Mouse (Mus musculus): Measurements from ENCODE around the gene Aqp12.

The Aqp12 gene

DNA sequence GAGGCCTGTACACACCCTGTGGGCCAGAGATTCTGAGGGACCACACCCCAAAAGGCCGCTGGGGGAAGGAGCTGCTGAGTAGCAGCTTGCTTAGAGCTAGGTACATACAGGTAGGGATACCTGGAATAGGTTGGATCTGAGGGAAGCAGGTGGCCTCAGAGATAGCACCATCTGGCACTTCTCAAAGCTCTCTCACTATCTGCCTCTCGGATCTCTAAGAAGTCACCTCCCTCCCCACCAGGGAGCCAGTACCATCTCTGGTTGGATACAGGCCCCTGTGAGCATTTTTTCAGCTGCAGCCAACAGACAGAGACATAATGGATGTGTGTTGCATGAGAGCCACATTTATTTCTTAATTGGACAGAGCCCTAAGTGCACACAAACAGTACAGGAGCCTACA is 9.0 kb downstream of the Aqp12 start:
- DNase-seq: no peak

DNA sequence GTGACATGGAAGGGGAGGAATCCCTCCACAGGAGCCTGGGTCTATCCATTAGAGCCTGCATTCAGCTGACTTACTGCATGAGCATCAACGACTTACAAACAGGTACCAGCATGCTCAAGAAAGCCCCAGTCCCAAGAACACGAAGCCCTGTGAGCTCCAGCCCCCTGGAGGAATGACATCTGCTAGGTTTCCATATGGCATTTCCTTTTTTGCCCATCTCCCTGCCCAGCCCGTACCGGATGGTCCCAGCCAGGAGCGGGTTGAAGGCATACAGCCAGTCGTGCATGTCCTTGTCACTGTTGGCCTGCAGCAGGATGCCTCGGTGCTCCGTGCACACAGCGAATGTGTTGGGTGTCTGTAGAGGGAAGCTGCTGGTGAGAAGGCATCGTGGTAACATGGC is 12.6 kb downstream of the Aqp12 start:
- DNase-seq: no peak

GRCm38 (mm10) chr1:93020602-93021001 is 14.5 kb downstream of the Aqp12 start:
- no peak for DNase-seq

- DNase-seq: no peak
These were observed 20.5 kb downstream of the Aqp12 start for GRCm38 (mm10) chr1:93026600-93026999.

GRCm38 (mm10) chr1:93029387-93029786 is 23.3 kb downstream of the Aqp12 start:
- DNase-seq: no peak

DNA sequence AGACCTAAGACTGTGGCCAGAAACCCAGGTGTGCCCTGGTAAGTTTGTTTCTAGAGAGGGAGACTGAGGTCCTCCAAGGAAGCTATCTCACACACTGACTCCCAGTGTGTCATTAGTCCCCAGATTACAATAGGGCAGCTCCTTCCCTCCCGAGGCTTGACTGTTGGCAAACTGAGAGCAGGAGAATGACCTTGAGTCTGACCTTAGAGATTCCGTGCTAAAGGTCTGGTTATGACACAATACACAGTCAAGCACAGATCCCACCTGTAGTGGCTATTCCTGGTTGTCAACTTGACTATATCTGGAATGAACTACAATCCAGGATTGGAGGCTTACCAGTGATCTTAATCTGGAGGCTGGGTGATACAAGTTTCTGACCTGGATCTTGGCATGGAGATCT is 23.9 kb downstream of the Aqp12 start:
- DNase-seq: no peak

DNA sequence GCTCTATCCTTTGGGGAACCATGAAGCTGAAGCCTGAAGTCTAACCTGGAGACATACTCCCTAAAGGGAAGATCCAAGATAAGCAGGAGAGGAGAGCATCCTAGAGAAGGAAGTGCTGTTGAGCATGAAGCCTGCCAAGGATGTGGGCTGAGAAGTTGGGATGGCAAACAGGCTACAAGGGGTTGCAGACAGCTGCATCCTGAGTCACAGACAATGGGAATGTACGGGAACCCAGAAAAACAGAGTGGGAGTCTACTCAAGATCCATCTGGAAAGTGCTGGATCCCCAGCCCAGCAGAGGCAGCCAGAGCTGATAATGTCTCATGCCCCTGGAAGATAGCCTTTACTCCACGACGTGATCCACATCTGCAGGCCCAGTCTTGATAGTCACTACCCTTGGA is 25.1 kb downstream of the Aqp12 start:
- DNase-seq: no peak

- peak; percentile 11 to 27 for DNase-seq
These were observed 27.9 kb downstream of the Aqp12 start for GRCm38 (mm10) chr1:93033989-93034388.

DNA sequence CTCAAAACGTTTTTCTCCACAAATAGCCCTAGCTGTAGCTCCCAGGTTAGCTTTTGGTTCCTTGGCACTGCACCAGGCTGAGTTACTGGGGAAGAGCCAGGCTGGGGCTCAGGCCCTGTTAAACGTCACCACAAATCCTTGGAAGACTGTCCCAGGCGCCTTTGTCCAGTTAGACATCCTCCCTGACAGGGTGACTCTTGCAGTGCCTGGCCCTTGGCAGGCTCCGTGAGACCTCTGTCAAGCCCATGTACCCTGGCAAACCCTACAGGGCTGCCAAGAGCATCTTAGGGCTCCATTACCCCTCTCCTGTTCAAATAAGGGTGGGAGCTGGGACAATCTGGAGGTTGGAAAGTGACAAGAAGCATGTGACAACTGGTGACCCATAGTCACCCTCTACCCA is 29.8 kb downstream of the Aqp12 start:
- no peak for DNase-seq

DNA sequence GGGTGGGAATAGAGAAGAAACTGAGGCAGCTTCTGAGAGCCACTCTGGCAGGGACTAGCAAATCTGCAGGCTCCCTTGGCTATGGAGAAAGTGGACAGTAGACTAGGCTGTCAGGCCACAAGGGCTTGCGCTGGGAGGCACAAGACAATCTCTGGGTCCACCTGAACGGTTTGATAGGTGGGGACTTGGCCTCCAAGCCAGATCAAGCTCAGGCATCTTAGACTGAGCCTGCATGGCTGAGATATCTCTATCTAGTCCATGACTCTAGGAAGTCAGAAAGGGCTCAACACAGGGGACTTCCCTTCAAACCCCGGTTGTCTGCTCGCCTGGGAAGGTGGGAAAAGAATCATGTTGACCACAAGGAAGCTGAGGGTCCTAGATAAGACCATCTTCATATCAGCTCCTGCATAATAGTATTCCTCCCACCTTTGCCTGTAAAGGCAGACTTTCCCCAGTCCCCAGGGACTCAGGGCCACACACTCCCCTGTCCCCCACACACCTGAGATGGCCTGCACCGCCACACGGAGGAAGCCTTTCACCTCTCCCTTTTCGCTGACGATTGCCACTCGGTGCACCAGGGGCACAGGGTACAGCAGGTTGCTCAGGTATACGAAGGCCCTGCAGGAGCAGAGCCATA is 40.1 kb downstream of the Aqp12 start:
- DNase-seq: no peak

GRCm38 (mm10) chr1:93050071-93050470 is 43.9 kb downstream of the Aqp12 start:
- DNase-seq: no peak

- DNase-seq: peak; percentile 20 to 47
These were observed 45.1 kb downstream of the Aqp12 start for GRCm38 (mm10) chr1:93051124-93051833.

Data from kidney, postnatal 4 days (tissue).